Mouse (Mus musculus) heart, postnatal 0 days (tissue): ENCODE measurements around the gene Med19. TPM values are rescaled to one million over a fixed set of nuclear protein-coding genes. Genes with fewer than 3 reads are reported as not detected.

Source experiments
- ATAC-seq: fragments of 200-750 bp; cut with Nextera tagmentation; 2 replicates; pipeline ENCODE4 v1.8.0; 2017; ENCODE audit warnings: low read depth, moderate number of reproducible peaks, moderate library complexity; ENCODE audit not compliant: insufficient read depth
- DNase-seq: peaks from one replicate; pipeline ENCODE4 v3.0.0-alpha.2; 2016; ENCODE audit warnings: low spot score
- H3K27ac ChIP-seq: fragments of 300-500 bp; sonication (generic); 2 replicates; pipeline ENCODE4 v1.5.1; 2014; ENCODE audit warnings: low read depth, mild to moderate bottlenecking
- H3K27me3 ChIP-seq: fragments of 300-500 bp; sonication (generic); 2 replicates; pipeline ENCODE4 v1.6.1; 2014; ENCODE audit warnings: low read length, mixed read lengths; ENCODE audit not compliant: control insufficient read depth, insufficient read depth
- H3K36me3 ChIP-seq: fragments of 300-500 bp; sonication (generic); replicated peaks from 2 replicates; pipeline ENCODE4 v1.6.1; 2014; ENCODE audit warnings: low read length, mixed read lengths; ENCODE audit not compliant: control insufficient read depth, insufficient read depth
- H3K4me1 ChIP-seq: fragments of 300-500 bp; sonication (generic); 2 replicates; pipeline ENCODE4 v1.6.1; 2014; ENCODE audit warnings: antibody characterized with exemption; ENCODE audit not compliant: control insufficient read depth, insufficient read depth
- H3K4me2 ChIP-seq: fragments of 300-500 bp; sonication (generic); 2 replicates; pipeline ENCODE4 v1.6.1; 2014; ENCODE audit warnings: low read depth, mild to moderate bottlenecking, low read length, moderate library complexity
- H3K4me3 ChIP-seq: fragments of 300-500 bp; sonication (generic); 2 replicates; pipeline ENCODE4 v1.5.1; 2014; ENCODE audit warnings: low read depth, low read length
- H3K9ac ChIP-seq: fragments of 300-500 bp; sonication (generic); replicated peaks from 2 replicates; pipeline ENCODE4 v1.6.1; 2014; ENCODE audit warnings: low read depth, low read length, mixed read lengths
- H3K9me3 ChIP-seq: fragments of 300-500 bp; sonication (generic); replicated peaks from 2 replicates; pipeline ENCODE4 v1.6.1; 2016; ENCODE audit warnings: low read length; ENCODE audit not compliant: control insufficient read depth
- CTCF ChIP-seq: IDR thresholded peaks from 2 replicates; pipeline ENCODE4 v1.5.1; 2016; ENCODE audit warnings: antibody characterized with exemption, control low read depth, low read depth
- EP300 ChIP-seq: IDR thresholded peaks from 2 replicates; pipeline ENCODE4 v1.6.1; 2016; ENCODE audit warnings: antibody characterized with exemption, low read depth
- WGBS: fragments of 180-500 bp; shearing (Covaris S2); extraction: QIAGEN DNeasy Blood & Tissue Kit; methylation state at CpG from one replicate; pipeline ENCODE4 v1.1.7; 2014; 5-methylcytosine and 5-hydroxymethylcytosine counted together
- polyA plus RNA-seq: library from polyadenylated mRNA; unstranded; fragments of >200 nt; fragmentation: Nextera tagmentation; extraction: Ambion mirVana; gene quantifications from 2 replicates; pipeline ENCODE4 v1.2.1, GENCODE M21; 2015
- total RNA-seq: library from RNA; depleted of rRNA; stranded (reverse); fragments of >200 nt; gene quantifications from 2 replicates; pipeline ENCODE4 v1.2.3, GENCODE M21; 2014; ENCODE audit warnings: low replicate concordance

Med19 gene
- total and polyA plus RNA-seq, 2 experiments from 2014 or later = 15.9 to 41.5 TPM

- DNase-seq = no peak
- H3K27ac ChIP-seq = peak overlapping the region; percentile 39; the same call in 1 of the 2 replicates
- ATAC-seq = no peak
- H3K4me2 ChIP-seq = peak overlapping the region; percentile 72; the same call in 1 of the 2 replicates
- 4% methylated on average over 1 of the region's 1 CpGs for WGBS
- H3K9me3 ChIP-seq = no peaks in the 10 kb centered on the region
- H3K4me3 ChIP-seq = no peak overlapping the region
- no peaks in the 10 kb centered on the region for H3K36me3 ChIP-seq
- no peak overlapping the region for H3K9ac ChIP-seq
- no peak for TF ChIP-seq CTCF
- TF ChIP-seq EP300 = no peak
- no peaks in the 10 kb centered on the region for H3K27me3 ChIP-seq
- H3K4me1 ChIP-seq = peaks cover 56% of the 10 kb centered on the region
Observed at GRCm38 (mm10) chr2:84646138-84646537, 32.1 kb upstream of the Med19 start.

- Histone ChIP-seq H3K4me3 (peak overlapping the region; percentile 72), H3K36me3 (no peaks in the 10 kb centered on the region), H3K4me1 (peaks cover 48% of the 10 kb centered on the region), H3K27me3 (no peaks in the 10 kb centered on the region), H3K9me3 (no peaks in the 10 kb centered on the region), H3K27ac (peak overlapping the region; percentile 38; the same call in 1 of the 2 replicates), H3K9ac (no peak overlapping the region), H3K4me2 (peak overlapping the region; percentile 72)
- ATAC-seq = no peak
- DNase-seq = no peak
- whole genome bisulfite sequencing = 73% methylated on average over 6 of the region's 6 CpGs
- TF ChIP-seq EP300 = no peak
Observed at GRCm38 (mm10) chr2:84647051-84647568, 31.1 kb upstream of the Med19 start.

- no peak for TF ChIP-seq EP300
- no peak for TF ChIP-seq CTCF
- Histone ChIP-seq H3K4me2 (peak overlapping the region; percentile 72), H3K4me1 (peaks cover 37% of the 10 kb centered on the region), H3K27me3 (no peaks in the 10 kb centered on the region), H3K9ac (peak overlapping the region; percentile 92), H3K9me3 (no peaks in the 10 kb centered on the region), H3K27ac (peak overlapping the region; percentile 99), H3K4me3 (peak overlapping the region; percentile 72), H3K36me3 (no peaks in the 10 kb centered on the region)
- ATAC-seq (no peak), DNase-seq (peak; percentile 80)
- 8% methylated on average over 6 of the region's 6 CpGs for WGBS
Observed at GRCm38 (mm10) chr2:84648369-84648768, 29.8 kb upstream of the Med19 start.

- Histone ChIP-seq H3K4me1 (peaks cover 24% of the 10 kb centered on the region), H3K9ac (peak overlapping the region; percentile 92), H3K4me2 (peak overlapping the region; percentile 72), H3K27me3 (no peaks in the 10 kb centered on the region), H3K36me3 (no peaks in the 10 kb centered on the region), H3K4me3 (peak overlapping the region; percentile 72), H3K9me3 (no peaks in the 10 kb centered on the region), H3K27ac (peak overlapping the region; percentile 99)
- DNase-seq (no peak), ATAC-seq (no peak)
- TF ChIP-seq EP300 (no peak), CTCF (no peak)
- under 1% methylated on average over 10 of the region's 10 CpGs for WGBS
Observed at GRCm38 (mm10) chr2:84649674-84650073, 28.5 kb upstream of the Med19 start.

DNA sequence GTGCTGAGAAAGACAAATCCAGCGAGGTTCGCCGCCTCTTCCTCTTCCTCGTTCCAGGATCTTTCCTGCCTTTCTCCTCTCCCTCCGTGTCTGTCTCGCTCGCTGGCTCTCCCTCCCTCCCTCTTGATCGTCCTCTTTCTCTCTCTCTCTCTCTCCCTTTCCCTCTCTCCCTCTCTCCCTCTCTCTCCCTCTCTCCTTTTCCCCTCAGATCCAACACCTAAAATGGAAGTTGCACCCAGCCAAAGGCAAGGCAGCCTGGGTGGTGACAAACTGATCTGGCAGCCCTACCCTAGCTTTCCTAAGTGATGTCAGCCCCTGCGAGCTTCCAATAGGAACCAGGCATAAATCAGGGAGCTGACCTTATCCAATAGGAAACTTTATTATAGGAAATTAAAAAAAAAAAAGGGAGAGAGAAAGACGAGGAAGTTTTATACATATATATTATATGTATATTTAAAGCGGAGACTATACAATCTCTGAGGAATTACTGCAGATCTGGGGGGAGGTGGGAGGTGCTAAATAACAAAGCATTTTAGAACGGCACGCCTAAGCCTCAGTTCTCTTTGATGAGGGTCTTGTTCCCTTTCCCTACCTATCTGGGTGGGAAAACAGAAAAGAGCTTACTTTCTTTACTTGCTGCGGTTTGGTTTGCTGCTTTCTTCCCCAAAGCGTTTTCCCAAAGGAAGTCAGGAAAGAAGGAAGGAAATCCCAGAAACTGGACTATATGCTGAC, 27.6 kb upstream of the Med19 start, which contains the start of gene Ctnnd1:
Gene Ctnnd1 (minus strand): TSS at position 302 of the 732 bp plus-strand sequence.
- 0 out of 2 replicates have a peak, but pooled peaks have one; percentile 64 for TF ChIP-seq EP300
- no peak for TF ChIP-seq CTCF
- H3K27me3 ChIP-seq = no peaks in the 10 kb centered on the region
- peak within 1 kb of the TSS; percentile 99 for H3K27ac ChIP-seq
- peak; percentile 97 for DNase-seq
- peak; percentile 98 for ATAC-seq
- H3K9ac ChIP-seq = peak within 1 kb of the TSS; percentile 92
- no peaks in the 10 kb centered on the region for H3K9me3 ChIP-seq
- no peaks in the 10 kb centered on the region for H3K36me3 ChIP-seq
- H3K4me3 ChIP-seq = peak within 1 kb of the TSS; percentile 72
- peak within 1 kb of the TSS; percentile 79 for H3K4me2 ChIP-seq
- H3K4me1 ChIP-seq = peaks cover 23% of the 10 kb centered on the region
- under 1% methylated on average over 15 of the region's 15 CpGs for WGBS

GRCm38 (mm10) chr2:84653354-84653753, 24.8 kb upstream of the Med19 start:
- TF ChIP-seq CTCF = peak; percentile 24; the same call in 1 of the 2 replicates
- no peak for TF ChIP-seq EP300

More at GRCm38 (mm10) chr2:84653354-84653753, 24.8 kb upstream of the Med19 start:
- no peak for ATAC-seq
- Histone ChIP-seq H3K4me3 (no peak overlapping the region), H3K27me3 (no peaks in the 10 kb centered on the region), H3K4me1 (no peaks in the 10 kb centered on the region), H3K36me3 (no peaks in the 10 kb centered on the region), H3K27ac (no peak overlapping the region), H3K4me2 (no peak overlapping the region), H3K9me3 (no peaks in the 10 kb centered on the region), H3K9ac (no peak overlapping the region)
- DNase-seq = no peak
